Mouse (Mus musculus) ES-Bruce4 (cell line): ENCODE results near the gene Fzd5.

ENCODE experiments used
- CTCF ChIP-seq: IDR thresholded peaks from one replicate; pipeline ENCODE4 v1.8.1; 2011; ENCODE audit warnings: low read depth, low read length
- EP300 ChIP-seq: IDR thresholded peaks from 2 replicates; pipeline ENCODE4 v1.6.1; 2011; ENCODE audit warnings: low read depth, low read length; ENCODE audit not compliant: insufficient read depth
- POLR2A ChIP-seq: IDR thresholded peaks from one replicate; pipeline ENCODE4 v1.8.1; 2011; ENCODE audit warnings: low read length; ENCODE audit not compliant: insufficient read depth

DNA sequence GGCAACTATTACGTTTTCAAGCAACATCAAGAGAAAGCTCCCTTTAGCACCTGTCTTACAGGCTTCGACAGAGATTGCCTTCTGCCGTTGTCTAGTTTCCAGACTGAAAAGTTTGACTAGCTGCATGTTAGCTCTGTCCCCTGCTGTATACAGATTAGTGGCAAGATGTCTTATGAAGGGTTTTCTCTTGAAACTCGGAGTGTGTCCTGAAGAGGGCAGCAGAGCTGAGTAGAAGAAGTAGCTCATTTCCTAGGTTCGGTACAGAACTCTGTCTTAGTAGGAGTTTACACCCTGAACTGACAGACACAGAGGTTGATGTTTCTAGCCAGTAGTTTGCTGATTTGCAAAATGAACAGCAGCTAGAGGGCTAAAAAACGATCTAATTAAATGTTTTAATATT is 32.3 kb downstream of the Fzd5 start:
- TF ChIP-seq CTCF (no peak), EP300 (no peak), POLR2A (no peak)
